Mouse (Mus musculus): Measurements from ENCODE around the gene Tle4.
"Not testable (repeated sequence)": the region's sequence is repeated elsewhere in the genome, so short reads cannot be mapped to it uniquely, and the experiment has no call there.

Gene Tle4

GRCm38 (mm10) chr19:14597917-14598689 is at the start of gene Tle4:
Gene Tle4 (minus strand): TSS chr19:14598051.
- DNase-seq, result peak; percentile 100

- DNase-seq, result no peak
Observed at GRCm38 (mm10) chr19:14645666-14646065, 47.8 kb upstream of the Tle4 start.

GRCm38 (mm10) chr19:14644756-14645155 is 46.9 kb upstream of the Tle4 start:
- no peak for DNase-seq

GRCm38 (mm10) chr19:14643091-14643490 is 45.2 kb upstream of the Tle4 start:
- not testable (repeated sequence) for DNase-seq

GRCm38 (mm10) chr19:14642663-14643062 is 44.8 kb upstream of the Tle4 start:
- DNase-seq, result no peak

GRCm38 (mm10) chr19:14635213-14635928 is 37.5 kb upstream of the Tle4 start:
- DNase-seq, result no peak

GRCm38 (mm10) chr19:14623355-14623754 is 25.5 kb upstream of the Tle4 start:
- no peak for DNase-seq

- DNase-seq, result no peak
Observed at GRCm38 (mm10) chr19:14620534-14620933, 22.7 kb upstream of the Tle4 start.

- no peak for DNase-seq
Observed at GRCm38 (mm10) chr19:14619814-14620213, 22.0 kb upstream of the Tle4 start.

- DNase-seq, result no peak
Observed at GRCm38 (mm10) chr19:14614816-14615215, 17.0 kb upstream of the Tle4 start.

- no peak for DNase-seq
Observed at GRCm38 (mm10) chr19:14610542-14611317, 12.9 kb upstream of the Tle4 start.

- DNase-seq, result peak; percentile 40
Observed at GRCm38 (mm10) chr19:14600841-14601240, 3.0 kb upstream of the Tle4 start.

- DNase-seq, result no peak
Observed at GRCm38 (mm10) chr19:14600354-14600753, 2.5 kb upstream of the Tle4 start.

GRCm38 (mm10) chr19:14599851-14600251 is 2.0 kb upstream of the Tle4 start:
- no peak for DNase-seq

- no peak for DNase-seq
Observed at GRCm38 (mm10) chr19:14598690-14599288, 938 bp upstream of the Tle4 start.

GRCm38 (mm10) chr19:14596941-14597916 is 622 bp downstream of the Tle4 start:
- DNase-seq, result peak; percentile 65

GRCm38 (mm10) chr19:14596358-14596940 is 1.4 kb downstream of the Tle4 start:
- DNase-seq, result peak; percentile 41

GRCm38 (mm10) chr19:14595390-14595997 is 2.4 kb downstream of the Tle4 start:
- DNase-seq, result no peak

- DNase-seq, result no peak
Observed at GRCm38 (mm10) chr19:14594537-14594936, 3.3 kb downstream of the Tle4 start.

- DNase-seq, result no peak
Observed at GRCm38 (mm10) chr19:14591809-14592535, 5.9 kb downstream of the Tle4 start.
